Mouse (Mus musculus) C3H10T1/2 (cell line): Measurements from ENCODE around the gene En1. TPM values are rescaled to one million over a fixed set of nuclear protein-coding genes. Genes with fewer than 3 reads are reported as not detected.

Experiments used
- polyA plus RNA-seq, 2 experiments: library from polyadenylated mRNA; unstranded; fragments of >200 nt; fragmentation: generic; extraction: Trizol; gene quantifications; one replicate each; pipeline ENCODE4 v1.2.1; 2012; ENCODE audit warnings: missing spikeins in 2 of 2

The En1 gene
- 1 to 10 TPM in 1 of 2 experiments, under 1 TPM in 1; 0.27 to 1.3 TPM for polyA plus RNA-seq

DNA sequence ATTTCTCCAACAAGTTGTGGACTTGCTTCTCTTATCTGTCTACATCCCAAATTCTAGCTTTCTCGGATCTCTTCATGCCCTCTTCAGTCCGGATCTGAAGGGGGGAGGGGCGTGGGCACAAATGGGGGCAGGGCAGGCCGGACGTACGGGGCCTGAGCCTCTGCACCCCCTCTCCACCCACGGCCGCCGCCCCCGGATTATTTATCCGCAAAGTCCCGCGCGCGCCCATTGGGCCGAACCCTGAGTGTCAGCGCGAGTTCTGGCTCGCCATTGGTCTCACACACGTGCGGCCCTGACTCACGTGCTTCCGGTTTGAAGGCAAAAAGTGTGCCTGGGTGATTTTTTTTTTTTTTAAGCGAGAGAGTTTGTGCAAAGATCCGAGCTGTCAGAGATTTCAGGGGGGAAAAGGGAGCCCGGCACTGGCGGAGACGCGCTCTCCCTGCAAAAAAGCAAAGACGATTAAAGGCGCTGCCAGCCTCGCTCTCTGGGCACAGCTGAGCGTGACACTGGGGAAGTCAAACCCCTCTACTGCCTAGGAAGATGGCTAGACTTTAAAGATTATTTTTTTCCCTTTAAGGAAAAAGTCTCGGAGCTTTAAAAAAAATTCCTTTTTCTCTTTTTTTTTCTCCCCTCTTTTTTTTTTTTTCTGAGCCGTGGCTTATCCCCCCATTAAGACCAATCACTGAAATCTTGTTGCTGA, at the start of gene En1:
Gene En1, plus strand, starts transcription at position 388 of the 700 bp plus-strand sequence.

Other genes with a start within 250 kb of the En1 start
- not detected for gene Marco, start 97.4 kb upstream of the En1 start, polyA plus RNA-seq